In the genomic region with DNA sequence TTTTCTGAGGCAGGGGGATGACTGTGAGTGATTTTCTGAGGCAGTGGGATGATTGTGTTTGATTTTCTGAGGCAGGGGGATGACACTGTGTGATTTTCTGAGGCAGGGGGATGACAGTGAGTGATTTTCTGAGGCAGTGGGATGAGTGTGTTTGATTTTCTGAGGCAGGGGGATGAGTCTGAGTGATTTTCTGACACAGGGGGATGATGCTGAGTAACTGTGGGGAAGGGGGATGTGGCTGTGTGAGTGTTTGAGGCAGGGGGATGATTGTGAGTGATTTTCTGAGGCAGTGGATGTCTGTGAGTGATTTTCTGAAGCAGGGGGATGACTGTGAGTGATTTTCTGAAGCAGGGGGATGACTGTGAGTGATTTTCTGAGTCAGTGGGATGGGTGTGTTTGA, we compare ENCODE assay signal across 7 mouse cellular contexts. TPM values are rescaled to one million over a fixed set of nuclear protein-coding genes. Genes with fewer than 3 reads are reported as not detected.
DNase-seq lines count a peak whose midpoint lies in the region; ATAC-seq and TF ChIP-seq lines count a peak whose summit lies in the region.
"Not testable (repeated sequence)": the region's sequence is repeated elsewhere in the genome, so short reads cannot be mapped to it uniquely, and the experiment has no call there.

No protein-coding gene starts in this region.

- not testable (repeated sequence) for H3K9ac ChIP-seq in forebrain, embryonic 11.5 days (ENCODE audit: low read length); intestine, embryonic 14.5 days (ENCODE audit: low read length); lung, postnatal 0 days (replicated peaks; ENCODE audit: low read depth); stomach, postnatal 0 days (ENCODE audit: low read length)

- H3K9me3 ChIP-seq in forebrain, embryonic 11.5 days (ENCODE audit: control insufficient read depth, low read length); stomach, postnatal 0 days (ENCODE audit: control insufficient read depth, low read length): not testable (repeated sequence)
- H3K9me3 ChIP-seq in intestine, embryonic 14.5 days (ENCODE audit: control insufficient read depth, low read length), result peaks cover 17% of the 10 kb centered on the region
- H3K9me3 ChIP-seq in lung, postnatal 0 days (ENCODE audit: low read length), result peaks cover 13% of the 10 kb centered on the region

- not testable (repeated sequence) for H3K36me3 ChIP-seq in forebrain, embryonic 11.5 days (ENCODE audit: control insufficient read depth, insufficient read depth, low read length); intestine, embryonic 14.5 days (ENCODE audit: control insufficient read depth, insufficient read depth, low read length); lung, postnatal 0 days (ENCODE audit: insufficient read depth, low read length); stomach, postnatal 0 days (ENCODE audit: control insufficient read depth, insufficient read depth, low read length)

- peak; percentile 46 for DNase-seq in MN1 (ENCODE audit: low spot score)
- peak; percentile 65 for DNase-seq in c-Kit-positive CD71-positive TER-119-negative erythroid progenitor cells, embryonic 14.5 days (ENCODE audit: low read depth)
- peak; percentile 74 for DNase-seq in forebrain, embryonic 11.5 days (ENCODE audit: low spot score)
- DNase-seq in intestine, embryonic 14.5 days (ENCODE audit: low spot score), result peak; percentile 69
- DNase-seq in lung, postnatal 0 days (ENCODE audit: low spot score), result peak; percentile 64
- peak; percentile 15 for DNase-seq in ovary, adult 18-20 months (ENCODE audit: low spot score)
- peak; percentile 44 for DNase-seq in stomach, postnatal 0 days (ENCODE audit: low spot score)

- not testable (repeated sequence) for ATAC-seq in forebrain, embryonic 11.5 days (replicated peaks; ENCODE audit: low FRiP score); intestine, embryonic 14.5 days (replicated peaks; ENCODE audit: low FRiP score, low TSS enrichment, low read depth); lung, postnatal 0 days; stomach, postnatal 0 days (ENCODE audit: low FRiP score, low TSS enrichment)

- TF ChIP-seq CTCF in lung, postnatal 0 days (IDR thresholded peaks at IDR 0.05); stomach, postnatal 0 days (IDR thresholded peaks at IDR 0.05; ENCODE audit: low read depth): not testable (repeated sequence)

- not testable (repeated sequence) for H3K4me1 ChIP-seq in forebrain, embryonic 11.5 days (replicated peaks; ENCODE audit: control insufficient read depth, insufficient read depth, low read length); intestine, embryonic 14.5 days (replicated peaks; ENCODE audit: control insufficient read depth, insufficient read depth, low read length); lung, postnatal 0 days (ENCODE audit: insufficient read depth, low read depth, low read length); stomach, postnatal 0 days (replicated peaks; ENCODE audit: control insufficient read depth, insufficient read depth)

- not testable (repeated sequence) for H3K4me2 ChIP-seq in forebrain, embryonic 11.5 days (ENCODE audit: low read depth, low read length, severe bottlenecking); intestine, embryonic 14.5 days (ENCODE audit: low read length); lung, postnatal 0 days (replicated peaks; ENCODE audit: low read depth, low read length); stomach, postnatal 0 days (replicated peaks; ENCODE audit: low read depth)

- not testable (repeated sequence) for H3K27ac ChIP-seq in forebrain, embryonic 11.5 days (ENCODE audit: low read depth, low read length); intestine, embryonic 14.5 days (ENCODE audit: low read depth); lung, postnatal 0 days (ENCODE audit: low read length); stomach, postnatal 0 days (replicated peaks)

- not testable (repeated sequence) for TF ChIP-seq EP300 in lung, postnatal 0 days (IDR thresholded peaks at IDR 0.05); stomach, postnatal 0 days (optimal IDR thresholded peaks at IDR 0.05)

- H3K27me3 ChIP-seq in forebrain, embryonic 11.5 days (ENCODE audit: control insufficient read depth, insufficient read depth, low read length); intestine, embryonic 14.5 days (replicated peaks; ENCODE audit: control insufficient read depth, insufficient read depth, low read length); lung, postnatal 0 days (replicated peaks; ENCODE audit: insufficient read depth, low read length); stomach, postnatal 0 days (ENCODE audit: control insufficient read depth, insufficient read depth, low read length): not testable (repeated sequence)

- H3K4me3 ChIP-seq in forebrain, embryonic 11.5 days (ENCODE audit: low read depth, low read length); intestine, embryonic 14.5 days (ENCODE audit: low read depth, low read length); lung, postnatal 0 days (ENCODE audit: low read depth, low read length); stomach, postnatal 0 days (ENCODE audit: low read depth, low read length): not testable (repeated sequence)

RNA-seq across cellular contexts. Expression of gene Ccl28, which starts 25.2 kb away (rescaled TPM):
- 0.19 and 0.41 TPM in 2 replicates for polyA plus RNA-seq in forebrain, embryonic 11.5 days (2014; fragmentation: Nextera tagmentation; extraction: Ambion mirVana)
- 0.09 TPM in 1 of 2 replicates, not detected in the other for polyA plus RNA-seq in intestine, embryonic 14.5 days (2014; fragmentation: Nextera tagmentation; extraction: Ambion mirVana)
- 0.10 and 0.17 TPM in 2 replicates for polyA plus RNA-seq in lung, postnatal 0 days (2015; fragmentation: Nextera tagmentation; extraction: Ambion mirVana)
- 0.10 and 0.31 TPM in 2 replicates for polyA plus RNA-seq in stomach, postnatal 0 days (2015; fragmentation: Nextera tagmentation; extraction: Ambion mirVana)

Comparison
In these comparisons a context has a peak if more than half of its experiments do, and no peak if none do; other contexts are left out.
1. DNase-seq: peak in every context shown above with its lines; median percentile 74 in forebrain, embryonic 11.5 days; 69 in intestine, embryonic 14.5 days; 65 in c-Kit-positive CD71-positive TER-119-negative erythroid progenitor cells, embryonic 14.5 days; 64 in lung, postnatal 0 days; 46 in MN1; 44 in stomach, postnatal 0 days; 15 in ovary, adult 18-20 months.